Comparison of ENCODE assay signal across 8 mouse cellular contexts in genomic region chr6:129234456-129235360, GRCm38 (mm10). TPM values are rescaled to one million over a fixed set of nuclear protein-coding genes. Genes with fewer than 3 reads are reported as not detected.
DNase-seq lines count a peak whose midpoint lies in the region; ATAC-seq and TF ChIP-seq lines count a peak whose summit lies in the region.

No protein-coding gene starts in this region.

- H3K36me3 ChIP-seq in embryonic facial prominence, embryonic 11.5 days (replicated peaks; ENCODE audit: control insufficient read depth, insufficient read depth, low read depth, low read length), result no peaks in the 10 kb centered on the region
- no peaks in the 10 kb centered on the region for H3K36me3 ChIP-seq in embryonic facial prominence, embryonic 10.5 days (replicated peaks)
- no peaks in the 10 kb centered on the region for H3K36me3 ChIP-seq in intestine, embryonic 16.5 days (ENCODE audit: control insufficient read depth, insufficient read depth, low read length)
- no peaks in the 10 kb centered on the region for H3K36me3 ChIP-seq in midbrain, embryonic 15.5 days (replicated peaks)
- H3K36me3 ChIP-seq in midbrain, postnatal 0 days (ENCODE audit: insufficient read depth, low read length), result no peaks in the 10 kb centered on the region

- TF ChIP-seq CTCF in midbrain, postnatal 0 days (IDR thresholded peaks at IDR 0.05), result no peak

- H3K27me3 ChIP-seq in embryonic facial prominence, embryonic 11.5 days (ENCODE audit: control insufficient read depth, insufficient read depth, low read length), result no peaks in the 10 kb centered on the region
- H3K27me3 ChIP-seq in embryonic facial prominence, embryonic 10.5 days (replicated peaks; ENCODE audit: low read depth, poor library complexity, severe bottlenecking), result no peaks in the 10 kb centered on the region
- no peaks in the 10 kb centered on the region for H3K27me3 ChIP-seq in intestine, embryonic 16.5 days (replicated peaks; ENCODE audit: control insufficient read depth, insufficient read depth, low read length)
- H3K27me3 ChIP-seq in midbrain, embryonic 15.5 days (replicated peaks), result no peaks in the 10 kb centered on the region
- no peaks in the 10 kb centered on the region for H3K27me3 ChIP-seq in midbrain, postnatal 0 days (ENCODE audit: insufficient read depth, low read length)

- no peak overlapping the region for H3K4me3 ChIP-seq in embryonic facial prominence, embryonic 11.5 days (ENCODE audit: low read depth, low read length)
- H3K4me3 ChIP-seq in embryonic facial prominence, embryonic 10.5 days, result no peak overlapping the region
- H3K4me3 ChIP-seq in intestine, embryonic 16.5 days (ENCODE audit: low read length), result no peak overlapping the region
- no peak overlapping the region for H3K4me3 ChIP-seq in midbrain, embryonic 15.5 days
- H3K4me3 ChIP-seq in midbrain, postnatal 0 days (ENCODE audit: low read depth, low read length), result no peak overlapping the region

- no peaks in the 10 kb centered on the region for H3K4me1 ChIP-seq in embryonic facial prominence, embryonic 11.5 days (ENCODE audit: control insufficient read depth, insufficient read depth, low read length)
- H3K4me1 ChIP-seq in embryonic facial prominence, embryonic 10.5 days, result peaks cover 7% of the 10 kb centered on the region
- peaks cover 26% of the 10 kb centered on the region for H3K4me1 ChIP-seq in intestine, embryonic 16.5 days (ENCODE audit: control insufficient read depth, insufficient read depth, low read length)
- H3K4me1 ChIP-seq in midbrain, embryonic 15.5 days, result peaks cover 4% of the 10 kb centered on the region
- H3K4me1 ChIP-seq in midbrain, postnatal 0 days (ENCODE audit: insufficient read depth, low read length), result no peaks in the 10 kb centered on the region

- H3K9me3 ChIP-seq in embryonic facial prominence, embryonic 11.5 days (replicated peaks; ENCODE audit: control insufficient read depth, low read length), result no peaks in the 10 kb centered on the region
- H3K9me3 ChIP-seq in embryonic facial prominence, embryonic 10.5 days, result no peaks in the 10 kb centered on the region
- H3K9me3 ChIP-seq in intestine, embryonic 16.5 days (ENCODE audit: control insufficient read depth, low read length), result no peaks in the 10 kb centered on the region
- H3K9me3 ChIP-seq in midbrain, embryonic 15.5 days, result no peaks in the 10 kb centered on the region
- H3K9me3 ChIP-seq in midbrain, postnatal 0 days (ENCODE audit: low read length), result no peaks in the 10 kb centered on the region

- H3K27ac ChIP-seq in embryonic facial prominence, embryonic 11.5 days (replicated peaks; ENCODE audit: low read depth, low read length), result no peak overlapping the region
- H3K27ac ChIP-seq in embryonic facial prominence, embryonic 10.5 days (replicated peaks), result no peak overlapping the region
- H3K27ac ChIP-seq in intestine, embryonic 16.5 days (ENCODE audit: low read length), result peak overlapping the region; percentile 63
- H3K27ac ChIP-seq in midbrain, embryonic 15.5 days, result no peak overlapping the region
- H3K27ac ChIP-seq in midbrain, postnatal 0 days (ENCODE audit: low read depth, low read length), result no peak overlapping the region

- no peak overlapping the region for H3K4me2 ChIP-seq in embryonic facial prominence, embryonic 11.5 days (ENCODE audit: low read depth, low read length)
- peak overlapping the region; percentile 11 for H3K4me2 ChIP-seq in intestine, embryonic 16.5 days (ENCODE audit: low read depth, low read length)
- H3K4me2 ChIP-seq in midbrain, embryonic 15.5 days, result no peak overlapping the region
- H3K4me2 ChIP-seq in midbrain, postnatal 0 days (ENCODE audit: low read depth, low read length, poor library complexity, severe bottlenecking), result no peak overlapping the region

- intact Hi-C loops in gastrocnemius, postnatal 14 days (cut with DNase I; ENCODE audit: low total_unique reads), result loop anchor here (5.0 kb wide), 1 partner anchor 62 kb away; no protein-coding TSS in a partner anchor

- ATAC-seq in embryonic facial prominence, embryonic 11.5 days (replicated peaks; ENCODE audit: insufficient number of reproducible peaks, low FRiP score, low TSS enrichment, low read depth), result 0 out of 2 replicates have a peak, but pooled peaks have one; percentile 35
- ATAC-seq in intestine, embryonic 16.5 days, result no peak
- ATAC-seq in midbrain, embryonic 15.5 days (replicated peaks), result no peak
- ATAC-seq in midbrain, postnatal 0 days (ENCODE audit: low FRiP score), result no peak

- WGBS in embryonic facial prominence, embryonic 11.5 days, result 78% methylated on average over 8 of the region's 8 CpGs
- 77% methylated on average over 8 of the region's 8 CpGs for WGBS in embryonic facial prominence, embryonic 10.5 days
- WGBS in intestine, embryonic 16.5 days, result 57% methylated on average over 6 of the region's 8 CpGs
- 81% methylated on average over 8 of the region's 8 CpGs for WGBS in midbrain, embryonic 15.5 days
- 78% methylated on average over 8 of the region's 8 CpGs for WGBS in midbrain, postnatal 0 days

- no peak overlapping the region for H3K9ac ChIP-seq in embryonic facial prominence, embryonic 11.5 days (replicated peaks; ENCODE audit: low read length)
- no peak overlapping the region for H3K9ac ChIP-seq in intestine, embryonic 16.5 days (ENCODE audit: low read depth, low read length)
- H3K9ac ChIP-seq in midbrain, embryonic 15.5 days, result no peak overlapping the region
- no peak overlapping the region for H3K9ac ChIP-seq in midbrain, postnatal 0 days (replicated peaks; ENCODE audit: low read length, poor library complexity, severe bottlenecking)

- DNase-seq in embryonic facial prominence, embryonic 11.5 days (ENCODE audit: low spot score), result no peak
- DNase-seq in embryonic facial prominence, embryonic 10.5 days (ENCODE audit: low spot score), result no peak
- peak; percentile 86 for DNase-seq in CD4-positive helper T cell, adult 2 months (ENCODE audit: low read depth, low spot score)
- peak; percentile 64 to 72 for DNase-seq in natural killer cell, adult 2 months (ENCODE audit: low spot score in 2 of 2)
- DNase-seq in midbrain, postnatal 0 days (ENCODE audit: low spot score), result no peak
- no peak for DNase-seq in gastrocnemius, postnatal 14 days

RNA-seq across cellular contexts. Expression of gene Cd69, which starts 40.5 kb away (rescaled TPM):
- 0.27 and 0.29 TPM in 2 replicates for polyA plus RNA-seq in embryonic facial prominence, embryonic 11.5 days (2014; fragmentation: Nextera tagmentation; extraction: Ambion mirVana)
- polyA plus RNA-seq in embryonic facial prominence, embryonic 10.5 days (2016; fragmentation: Nextera tagmentation; extraction: Ambion mirVana), result not detected in 2 replicates
- 0.24 and 0.37 TPM in 2 replicates for polyA plus RNA-seq in intestine, embryonic 16.5 days (2015; fragmentation: Nextera tagmentation; extraction: Ambion mirVana)
- not detected in 2 replicates for polyA plus RNA-seq in midbrain, embryonic 15.5 days (2015; fragmentation: Nextera tagmentation; extraction: Ambion mirVana)
- total RNA-seq in midbrain, postnatal 0 days (2014; rRNA removed), result not detected in 2 replicates
- polyA plus RNA-seq in midbrain, postnatal 0 days (2015; fragmentation: Nextera tagmentation; extraction: Ambion mirVana), result not detected in 2 replicates
- not detected for total RNA-seq in gastrocnemius, postnatal 14 days (2021)

RNA-seq across cellular contexts. Expression of gene Clec2d, which starts 54.3 kb away (rescaled TPM):
- polyA plus RNA-seq in embryonic facial prominence, embryonic 11.5 days (2014; fragmentation: Nextera tagmentation; extraction: Ambion mirVana), result not detected in 2 replicates
- polyA plus RNA-seq in embryonic facial prominence, embryonic 10.5 days (2016; fragmentation: Nextera tagmentation; extraction: Ambion mirVana), result not detected in 2 replicates
- polyA plus RNA-seq in intestine, embryonic 16.5 days (2015; fragmentation: Nextera tagmentation; extraction: Ambion mirVana), result 1.0 and 1.2 TPM in 2 replicates
- polyA plus RNA-seq in midbrain, embryonic 15.5 days (2015; fragmentation: Nextera tagmentation; extraction: Ambion mirVana), result not detected in 2 replicates
- total RNA-seq in midbrain, postnatal 0 days (2014; rRNA removed), result 11.0 and 12.9 TPM in 2 replicates
- polyA plus RNA-seq in midbrain, postnatal 0 days (2015; fragmentation: Nextera tagmentation; extraction: Ambion mirVana), result 0.13 TPM in 1 of 2 replicates, not detected in the other
- 10 to 100 TPM; 42.2 to 57.2 TPM for total RNA-seq in gastrocnemius, postnatal 14 days (2021)

Comparison
In these comparisons a context has a peak if more than half of its experiments do, and no peak if none do; other contexts are left out.
1. DNase-seq: peak in CD4-positive helper T cell, adult 2 months (single experiment) and natural killer cell, adult 2 months (2 of 2); none in embryonic facial prominence, embryonic 11.5 days (single experiment), embryonic facial prominence, embryonic 10.5 days (single experiment), midbrain, postnatal 0 days (single experiment) and gastrocnemius, postnatal 14 days (single experiment).